Mouse (Mus musculus) liver, embryonic 12.5 days (tissue): ENCODE data around the gene Ubqln2. TPM values are rescaled to one million over a fixed set of nuclear protein-coding genes. Genes with fewer than 3 reads are reported as not detected.

ENCODE experiments used
- polyA plus RNA-seq: library from polyadenylated mRNA; unstranded; fragments of >200 nt; fragmentation: Nextera tagmentation; extraction: Ambion mirVana; gene quantifications from 2 replicates; pipeline ENCODE4 v1.2.1, GENCODE M21; 2016

The Ubqln2 gene
- polyA plus RNA-seq, 1 experiment from 2014 or later: 7.6 TPM

Other genes starting within 250 kb of the Ubqln2 start
- not detected in 2 replicates for gene Cypt3, start 60.4 kb downstream of the Ubqln2 start, polyA plus RNA-seq
- gene Kctd12b, start 198.2 kb downstream of the Ubqln2 start, polyA plus RNA-seq: 0.81 and 0.99 TPM in 2 replicates
- gene Nbdy, start 225.4 kb downstream of the Ubqln2 start, polyA plus RNA-seq: 24.5 and 26.5 TPM in 2 replicates